Mouse (Mus musculus) forebrain, embryonic 13.5 days (tissue): Measurements from ENCODE around the gene Ccl5. TPM values are rescaled to one million over a fixed set of nuclear protein-coding genes. Genes with fewer than 3 reads are reported as not detected.

ENCODE experiments used
- ATAC-seq: fragments of 200-750 bp; cut with Nextera tagmentation; 2 replicates; pipeline ENCODE4 v1.8.0; 2017
- H3K27ac ChIP-seq: fragments of 300-500 bp; sonication (generic); 2 replicates; pipeline ENCODE4 v1.5.1; 2015; ENCODE audit warnings: inconsistent platforms, mild to moderate bottlenecking, moderate library complexity
- H3K27me3 ChIP-seq: fragments of 300-500 bp; sonication (generic); 2 replicates; pipeline ENCODE4 v1.6.1; 2015; ENCODE audit warnings: mild to moderate bottlenecking, inconsistent platforms
- H3K36me3 ChIP-seq: fragments of 300-500 bp; sonication (generic); 2 replicates; pipeline ENCODE4 v1.6.1; 2015; ENCODE audit warnings: mild to moderate bottlenecking, inconsistent platforms; ENCODE audit not compliant: poor library complexity, severe bottlenecking
- H3K4me1 ChIP-seq: fragments of 300-500 bp; sonication (generic); 2 replicates; pipeline ENCODE4 v1.6.1; 2015; ENCODE audit warnings: inconsistent platforms
- H3K4me2 ChIP-seq: fragments of 300-500 bp; sonication (generic); 2 replicates; pipeline ENCODE4 v1.6.1; 2015; ENCODE audit warnings: inconsistent platforms, mild to moderate bottlenecking, moderate library complexity
- H3K4me3 ChIP-seq: fragments of 300-500 bp; sonication (generic); 2 replicates; pipeline ENCODE4 v1.5.1; 2015; ENCODE audit warnings: mild to moderate bottlenecking, inconsistent platforms
- H3K9ac ChIP-seq: fragments of 300-500 bp; sonication (generic); 2 replicates; pipeline ENCODE4 v1.6.1; 2015; ENCODE audit warnings: mild to moderate bottlenecking, inconsistent platforms
- H3K9me3 ChIP-seq: fragments of 300-500 bp; sonication (generic); replicated peaks from 2 replicates; pipeline ENCODE4 v1.6.1; 2016; ENCODE audit warnings: inconsistent platforms
- WGBS: fragments of 180-500 bp; shearing (Covaris S2); methylation state at CpG from one replicate; pipeline ENCODE4 v1.1.7; 2015; 5-methylcytosine and 5-hydroxymethylcytosine counted together
- polyA plus RNA-seq: library from polyadenylated mRNA; unstranded; fragments of >200 nt; fragmentation: Nextera tagmentation; extraction: Ambion mirVana; gene quantifications from 2 replicates; pipeline ENCODE4 v1.2.1, GENCODE M21; 2015

Gene Ccl5
- polyA plus RNA-seq, 1 experiment from 2014 or later: not detected

DNA sequence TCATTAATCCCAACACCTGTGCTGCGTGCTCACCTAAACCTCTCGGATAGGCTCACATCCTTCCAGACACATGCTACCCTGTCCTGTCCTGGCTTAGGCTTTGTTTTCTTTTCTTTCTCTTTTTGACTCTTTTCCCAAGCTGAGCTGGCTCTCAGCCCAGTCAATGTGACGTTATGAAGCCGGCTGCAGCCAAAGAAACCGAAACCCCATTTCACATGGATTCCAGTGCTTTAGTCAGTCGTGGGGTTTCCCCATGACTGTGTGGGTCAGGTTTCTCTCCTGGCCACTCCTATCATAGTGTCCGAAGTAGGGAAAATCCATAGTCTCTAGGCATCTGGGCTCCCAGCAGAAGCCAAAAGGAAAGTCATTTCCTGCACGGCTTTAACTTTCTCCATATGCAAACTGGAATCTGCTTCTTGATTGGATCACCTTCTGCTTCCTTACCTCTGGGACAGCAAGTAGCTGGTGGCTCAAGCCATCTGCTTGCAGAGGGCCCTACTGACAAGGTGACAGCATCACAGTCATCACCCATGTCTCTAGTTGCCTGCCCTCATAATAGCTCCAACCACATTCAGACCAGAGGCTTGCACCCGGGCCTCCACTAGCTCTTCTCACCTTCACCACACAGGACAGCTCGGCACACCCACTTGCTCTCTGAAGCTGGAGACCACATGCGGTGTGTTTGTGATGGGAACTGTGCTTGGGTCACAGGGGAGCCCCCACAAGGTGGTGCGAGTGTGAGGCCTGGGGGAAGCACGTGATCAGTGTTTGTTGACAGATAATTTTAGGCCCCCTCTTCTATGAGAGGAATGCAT, 4.5 kb upstream of the Ccl5 start:
- ATAC-seq: no peak
- no peaks in the 10 kb centered on the region for H3K9me3 ChIP-seq
- H3K4me1 ChIP-seq: peaks cover 9% of the 10 kb centered on the region
- no peak overlapping the region for H3K4me3 ChIP-seq
- H3K27ac ChIP-seq: no peak overlapping the region
- H3K27me3 ChIP-seq: no peaks in the 10 kb centered on the region
- no peaks in the 10 kb centered on the region for H3K36me3 ChIP-seq
- H3K4me2 ChIP-seq: no peak overlapping the region
- H3K9ac ChIP-seq: no peak overlapping the region
- 61% methylated on average over 13 of the region's 13 CpGs for WGBS

DNA sequence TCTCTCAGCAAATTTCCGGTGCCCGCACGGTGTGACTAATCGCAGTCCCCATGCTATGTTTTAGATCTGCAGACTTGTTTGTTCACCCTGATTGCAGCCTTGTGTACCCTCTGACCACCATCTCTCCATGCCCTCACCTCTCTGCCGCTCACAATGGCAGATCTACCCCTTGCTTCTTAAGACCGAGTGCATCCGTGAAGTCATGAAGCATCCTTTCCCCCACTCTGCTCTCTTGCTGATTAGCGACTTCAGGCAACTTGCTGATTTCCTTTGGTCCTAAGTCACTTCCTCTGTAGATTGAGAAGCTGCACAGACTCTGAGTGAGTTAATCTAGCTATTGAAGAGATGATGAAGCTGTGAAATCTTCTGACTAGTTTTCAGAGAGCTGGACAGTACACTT, 3.8 kb upstream of the Ccl5 start:
- no peak overlapping the region for H3K9ac ChIP-seq
- ATAC-seq: no peak
- no peaks in the 10 kb centered on the region for H3K36me3 ChIP-seq
- 85% methylated on average over 8 of the region's 8 CpGs for WGBS
- H3K27me3 ChIP-seq: no peaks in the 10 kb centered on the region
- no peaks in the 10 kb centered on the region for H3K9me3 ChIP-seq
- no peak overlapping the region for H3K4me2 ChIP-seq
- H3K4me3 ChIP-seq: no peak overlapping the region
- H3K27ac ChIP-seq: no peak overlapping the region
- peaks cover 9% of the 10 kb centered on the region for H3K4me1 ChIP-seq

- no peak overlapping the region for H3K9ac ChIP-seq
- peaks cover 9% of the 10 kb centered on the region for H3K4me1 ChIP-seq
- H3K27me3 ChIP-seq: no peaks in the 10 kb centered on the region
- no peak overlapping the region for H3K4me2 ChIP-seq
- no peaks in the 10 kb centered on the region for H3K36me3 ChIP-seq
- H3K4me3 ChIP-seq: no peak overlapping the region
- H3K9me3 ChIP-seq: no peaks in the 10 kb centered on the region
- WGBS: 100% methylated on average over 1 of the region's 1 CpGs
- H3K27ac ChIP-seq: no peak overlapping the region
- ATAC-seq: no peak
These were observed 2.9 kb upstream of the Ccl5 start for GRCm38 (mm10) chr11:83533192-83533591.

DNA sequence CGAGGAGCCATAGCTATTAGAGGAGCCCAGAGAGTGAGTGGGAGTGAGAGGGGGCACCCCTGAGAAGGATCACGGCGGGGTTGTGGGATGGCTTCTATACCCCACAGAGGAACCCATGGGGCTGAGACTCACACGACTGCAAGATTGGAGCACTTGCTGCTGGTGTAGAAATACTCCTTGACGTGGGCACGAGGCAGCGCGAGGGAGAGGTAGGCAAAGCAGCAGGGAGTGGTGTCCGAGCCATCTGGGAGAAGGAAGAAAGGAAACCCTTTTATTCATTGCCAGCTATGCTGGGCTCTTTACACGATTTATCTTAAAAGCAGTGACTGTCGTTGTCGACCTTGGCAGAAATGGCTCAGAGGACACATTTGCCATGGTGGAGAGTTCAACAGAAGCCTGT, 1.3 kb downstream of the Ccl5 start:
- no peak for ATAC-seq
- Histone ChIP-seq H3K4me2 (no peak overlapping the region), H3K9me3 (no peaks in the 10 kb centered on the region), H3K9ac (no peak overlapping the region), H3K4me3 (no peak overlapping the region), H3K27ac (no peak overlapping the region), H3K36me3 (no peaks in the 10 kb centered on the region), H3K4me1 (no peaks in the 10 kb centered on the region), H3K27me3 (no peaks in the 10 kb centered on the region)
- 78% methylated on average over 12 of the region's 12 CpGs for WGBS

GRCm38 (mm10) chr11:83522075-83522474, 8.2 kb downstream of the Ccl5 start, which contains the start of gene Heatr9:
TSS of gene Heatr9 (minus strand) at chr11:83522175.
- no peaks in the 10 kb centered on the region for H3K27me3 ChIP-seq
- H3K4me3 ChIP-seq: no peak within 1 kb of the TSS
- no peaks in the 10 kb centered on the region for H3K9me3 ChIP-seq
- ATAC-seq: no peak
- H3K36me3 ChIP-seq: no peaks in the 10 kb centered on the region
- H3K4me1 ChIP-seq: no peaks in the 10 kb centered on the region
- no peak within 1 kb of the TSS for H3K9ac ChIP-seq
- WGBS: 92% methylated on average over 3 of the region's 3 CpGs
- no peak within 1 kb of the TSS for H3K4me2 ChIP-seq
- no peak within 1 kb of the TSS for H3K27ac ChIP-seq

DNA sequence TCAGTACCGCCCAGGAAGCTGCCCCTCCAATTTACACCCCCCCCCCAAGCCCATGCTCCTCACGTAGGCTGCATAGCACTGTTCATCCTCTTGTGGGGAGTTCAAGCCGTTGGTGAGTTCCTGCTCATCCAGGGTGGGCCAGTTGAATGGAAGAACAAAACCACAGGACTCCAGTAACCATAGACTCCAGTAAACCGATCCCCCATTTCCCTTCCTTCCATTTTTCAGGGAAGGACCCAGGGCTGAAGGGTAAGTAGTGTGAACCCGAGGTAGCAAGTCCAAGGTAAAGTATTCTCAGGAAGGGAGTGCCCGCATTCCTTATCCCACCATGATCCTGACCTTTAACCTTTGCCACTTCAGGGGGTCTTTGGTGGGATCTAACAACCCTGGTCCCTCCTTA, 11.9 kb downstream of the Ccl5 start:
- no peak overlapping the region for H3K27ac ChIP-seq
- WGBS: 74% methylated on average over 6 of the region's 6 CpGs
- no peaks in the 10 kb centered on the region for H3K36me3 ChIP-seq
- H3K4me2 ChIP-seq: no peak overlapping the region
- no peaks in the 10 kb centered on the region for H3K9me3 ChIP-seq
- no peaks in the 10 kb centered on the region for H3K27me3 ChIP-seq
- ATAC-seq: no peak
- H3K4me1 ChIP-seq: no peaks in the 10 kb centered on the region
- H3K4me3 ChIP-seq: no peak overlapping the region
- no peak overlapping the region for H3K9ac ChIP-seq

DNA sequence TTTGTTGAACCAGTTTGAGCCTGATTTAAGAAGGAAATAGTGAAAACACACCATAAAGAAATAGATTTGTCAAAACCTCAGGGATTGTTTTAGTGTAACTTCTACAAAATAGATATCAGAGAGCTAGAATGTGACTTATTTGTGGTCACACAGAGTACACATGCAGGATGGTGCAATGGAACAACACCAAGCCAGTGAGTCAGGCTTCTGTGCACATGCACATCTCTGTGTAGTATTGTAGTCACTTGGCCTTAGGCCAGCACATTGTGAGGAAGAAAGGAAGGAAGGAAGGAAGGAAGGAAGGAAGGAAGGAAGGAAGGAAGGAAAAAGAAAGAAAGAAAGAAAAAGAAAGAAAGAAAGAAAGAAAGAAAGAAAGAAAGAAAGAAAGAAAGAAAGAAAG, 13.2 kb downstream of the Ccl5 start:
- ATAC-seq: no peak
- Histone ChIP-seq H3K4me3 (no peak overlapping the region), H3K4me1 (no peaks in the 10 kb centered on the region), H3K4me2 (no peak overlapping the region), H3K9ac (no peak overlapping the region), H3K36me3 (no peaks in the 10 kb centered on the region), H3K9me3 (no peaks in the 10 kb centered on the region), H3K27ac (no peak overlapping the region), H3K27me3 (no peaks in the 10 kb centered on the region)

DNA sequence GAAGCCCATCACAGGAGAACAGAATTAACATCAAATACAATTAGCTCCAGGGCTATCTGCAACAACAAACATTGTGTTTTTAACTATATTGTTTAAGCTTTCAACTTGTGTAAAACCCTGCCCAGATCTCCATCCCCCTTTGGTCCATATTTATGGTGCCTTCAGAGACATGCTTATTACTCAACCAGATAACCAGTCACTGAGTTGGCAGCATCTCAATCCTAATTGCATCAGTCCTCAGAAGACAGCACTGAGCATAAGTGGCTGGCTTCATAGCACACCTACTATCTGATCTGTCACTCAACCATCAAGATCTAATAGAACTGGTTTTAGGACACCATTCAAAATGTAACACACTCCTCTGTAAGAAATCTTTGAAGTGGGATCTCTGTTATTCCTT, 20.8 kb downstream of the Ccl5 start:
- no peaks in the 10 kb centered on the region for H3K4me1 ChIP-seq
- no peak overlapping the region for H3K4me2 ChIP-seq
- no peak overlapping the region for H3K27ac ChIP-seq
- H3K9ac ChIP-seq: no peak overlapping the region
- H3K4me3 ChIP-seq: no peak overlapping the region
- no peak for ATAC-seq
- H3K27me3 ChIP-seq: no peaks in the 10 kb centered on the region
- H3K9me3 ChIP-seq: no peaks in the 10 kb centered on the region
- H3K36me3 ChIP-seq: peaks cover 45% of the 10 kb centered on the region

DNA sequence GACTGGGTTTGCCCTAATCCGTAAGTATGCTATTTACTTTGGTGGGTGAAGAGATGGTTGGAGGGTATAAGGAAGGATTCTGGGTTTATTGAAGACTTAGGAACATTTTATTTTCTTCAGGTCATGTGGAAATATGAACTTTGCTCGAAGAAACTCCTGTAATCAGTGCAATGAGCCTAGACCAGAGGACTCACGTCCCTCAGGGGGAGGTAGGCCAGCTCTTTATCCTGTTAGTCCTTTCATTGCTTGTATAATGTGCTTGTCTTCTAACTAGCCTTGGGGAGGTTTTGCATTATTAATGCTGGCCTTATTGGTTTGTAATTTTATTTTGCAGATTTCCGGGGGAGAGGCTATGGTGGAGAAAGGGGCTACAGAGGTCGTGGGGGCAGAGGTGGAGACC, 26.0 kb downstream of the Ccl5 start:
- Histone ChIP-seq H3K36me3 (peaks cover 75% of the 10 kb centered on the region), H3K9ac (no peak overlapping the region), H3K9me3 (no peaks in the 10 kb centered on the region), H3K27me3 (no peaks in the 10 kb centered on the region), H3K4me2 (no peak overlapping the region), H3K27ac (no peak overlapping the region), H3K4me1 (no peaks in the 10 kb centered on the region), H3K4me3 (no peak overlapping the region)
- ATAC-seq: no peak
- 94% methylated on average over 5 of the region's 5 CpGs for WGBS

DNA sequence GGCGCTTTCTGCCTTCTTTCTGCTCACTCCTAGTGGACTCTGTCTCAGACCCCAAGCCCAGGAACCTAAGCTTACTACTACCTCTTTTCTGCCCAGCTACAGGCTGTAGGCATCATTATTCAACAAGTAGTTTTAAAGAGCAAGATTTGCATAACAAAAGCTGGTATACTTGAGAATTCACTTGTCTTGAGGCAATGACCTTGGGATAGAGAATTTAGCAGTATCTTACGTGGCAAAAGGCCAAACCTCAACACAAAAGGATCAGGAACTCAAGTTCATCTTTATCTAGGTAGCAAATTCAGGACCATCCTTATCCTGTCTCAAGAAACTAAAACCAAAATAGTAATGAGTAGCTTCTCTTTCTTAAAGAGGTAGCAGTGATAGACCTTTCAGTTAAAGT, 34.7 kb downstream of the Ccl5 start:
- H3K9ac ChIP-seq: no peak overlapping the region
- no peaks in the 10 kb centered on the region for H3K9me3 ChIP-seq
- WGBS: 56% methylated on average over 2 of the region's 2 CpGs
- H3K36me3 ChIP-seq: peaks cover 15% of the 10 kb centered on the region; the same call in 1 of the 2 replicates
- no peak overlapping the region for H3K4me2 ChIP-seq
- no peak for ATAC-seq
- H3K4me3 ChIP-seq: no peak overlapping the region
- no peaks in the 10 kb centered on the region for H3K27me3 ChIP-seq
- H3K27ac ChIP-seq: no peak overlapping the region
- H3K4me1 ChIP-seq: peaks cover 8% of the 10 kb centered on the region

DNA sequence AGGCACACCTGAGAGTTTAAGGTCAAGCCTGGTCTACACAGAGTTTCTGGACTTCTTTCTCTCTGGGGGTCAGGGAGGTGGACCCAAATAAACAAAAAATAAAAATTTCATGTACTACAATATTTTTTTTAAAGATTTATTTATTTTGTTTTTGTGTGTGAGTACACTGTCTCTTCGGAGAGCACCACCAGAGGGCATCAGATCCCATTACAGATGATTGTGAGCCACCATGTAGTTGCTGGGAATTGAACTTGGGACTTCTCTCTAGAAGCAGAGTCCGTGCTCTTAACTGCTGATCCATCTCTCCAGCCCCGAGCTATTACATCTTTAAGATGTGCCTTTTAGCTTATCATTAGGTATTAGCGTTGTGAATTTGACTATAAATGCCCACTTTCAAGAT, 38.8 kb downstream of the Ccl5 start:
- H3K9me3 ChIP-seq: no peaks in the 10 kb centered on the region
- H3K4me1 ChIP-seq: peaks cover 8% of the 10 kb centered on the region
- WGBS: 93% methylated on average over 4 of the region's 4 CpGs
- H3K9ac ChIP-seq: no peak overlapping the region
- no peak for ATAC-seq
- H3K4me2 ChIP-seq: no peak overlapping the region
- H3K4me3 ChIP-seq: no peak overlapping the region
- H3K36me3 ChIP-seq: peaks cover 26% of the 10 kb centered on the region
- H3K27me3 ChIP-seq: no peaks in the 10 kb centered on the region
- no peak overlapping the region for H3K27ac ChIP-seq
